27 mouse cellular contexts compared by ENCODE assay signal in genomic region chr9:51487840-51488239, GRCm38 (mm10).
A peak's percentile ranks its signal among the peaks of the same experiment; 100 is the strongest.
DNase-seq lines count a peak whose midpoint lies in the region; ATAC-seq and TF ChIP-seq lines count a peak whose summit lies in the region.
"Had no signal": no experiment of that assay in that cellular context is flagged by ENCODE, and none has a peak within 500 bp of the region (broad histone marks: within the 10 kb centered on the region; RNA-seq: fewer than 3 reads in every experiment).

No protein-coding gene starts in this region.

- ATAC-seq in heart, postnatal 0 days (ENCODE audit: insufficient read depth, low read depth), result no peak
- ATAC-seq in lung, postnatal 0 days, result no peak
- ATAC-seq: activated CD4-positive, CD25-positive, alpha-beta regulatory T cell, adult 4 months; forebrain, embryonic 16.5 days; midbrain, embryonic 16.5 days had no signal

- DNase-seq in heart, postnatal 0 days (ENCODE audit: low spot score), result peak; percentile 6
- no peak for DNase-seq in heart, embryonic 10.5 days (ENCODE audit: low spot score)
- DNase-seq in lung, postnatal 10 days, result peak; percentile 9
- DNase-seq in lung, postnatal 0 days (ENCODE audit: low spot score), result no peak
- DNase-seq in Muller cell, postnatal 12 days (ENCODE audit: inconsistent ontology term), result peak; percentile 65
- peak; percentile 12 for DNase-seq in lung, postnatal 25 days (ENCODE audit: low spot score)
- DNase-seq in natural killer cell, adult 2 months (ENCODE audit: low spot score in 2 of 2), result no peak
- DNase-seq: adrenal gland, postnatal 10 days; B cell, adult 2 months; cerebellum, adult 2 months; gastrocnemius, postnatal 14 days; kidney, adult 18-20 months; layer of hippocampus, adult 9-11 months; liver had no signal

- H3K4me1 ChIP-seq in heart, postnatal 0 days (ENCODE audit: control insufficient read depth, insufficient read depth), result peaks cover 8% of the 10 kb centered on the region; the same call in 1 of the 2 replicates
- H3K4me1 ChIP-seq in heart, embryonic 10.5 days, result no peaks in the 10 kb centered on the region
- H3K4me1 ChIP-seq in lung, postnatal 0 days (ENCODE audit: insufficient read depth, low read depth, low read length), result no peaks in the 10 kb centered on the region
- H3K4me1 ChIP-seq: hindbrain, embryonic 12.5 days; liver, embryonic 15.5 days; midbrain, embryonic 10.5 days had no signal

- no peaks in the 10 kb centered on the region for H3K27me3 ChIP-seq in heart, postnatal 0 days (ENCODE audit: control insufficient read depth, insufficient read depth, low read length)
- no peaks in the 10 kb centered on the region for H3K27me3 ChIP-seq in heart, embryonic 10.5 days (ENCODE audit: insufficient read depth, poor library complexity, severe bottlenecking)
- no peaks in the 10 kb centered on the region for H3K27me3 ChIP-seq in lung, postnatal 0 days (replicated peaks; ENCODE audit: insufficient read depth, low read length)
- H3K27me3 ChIP-seq: CH12.LX; hindbrain, embryonic 12.5 days; liver, embryonic 15.5 days had no signal

- H3K27ac ChIP-seq in heart, postnatal 0 days (ENCODE audit: low read depth), result no peak overlapping the region
- H3K27ac ChIP-seq in heart, embryonic 10.5 days, result no peak overlapping the region
- H3K27ac ChIP-seq in lung, postnatal 0 days (ENCODE audit: low read length), result no peak overlapping the region
- H3K27ac ChIP-seq: heart, adult 2 months; hindbrain, embryonic 12.5 days; kidney, postnatal 0 days; left cerebral cortex, adult 2 months; liver, embryonic 15.5 days; macrophage; midbrain, embryonic 10.5 days had no signal

- H3K4me3 ChIP-seq in heart, postnatal 0 days (ENCODE audit: low read depth, low read length), result no peak overlapping the region
- no peak overlapping the region for H3K4me3 ChIP-seq in heart, embryonic 10.5 days
- no peak overlapping the region for H3K4me3 ChIP-seq in lung, postnatal 0 days (ENCODE audit: low read depth, low read length)
- H3K4me3 ChIP-seq: heart, adult 2 months; hindbrain, embryonic 12.5 days; left cerebral cortex, adult 2 months; liver, embryonic 15.5 days; midbrain, embryonic 10.5 days; myocyte had no signal

- TF ChIP-seq CTCF in heart, postnatal 0 days (IDR thresholded peaks at IDR 0.05; ENCODE audit: low read depth), result no peak
- TF ChIP-seq CTCF in lung, postnatal 0 days (IDR thresholded peaks at IDR 0.05), result no peak

- no peaks in the 10 kb centered on the region for H3K9me3 ChIP-seq in heart, postnatal 0 days (replicated peaks; ENCODE audit: control insufficient read depth, low read length)
- H3K9me3 ChIP-seq in heart, embryonic 10.5 days, result no peaks in the 10 kb centered on the region
- no peaks in the 10 kb centered on the region for H3K9me3 ChIP-seq in lung, postnatal 0 days (ENCODE audit: low read length)
- H3K9me3 ChIP-seq: G1E; hindbrain, embryonic 12.5 days; liver, embryonic 15.5 days; midbrain, embryonic 10.5 days had no signal

- H3K36me3 ChIP-seq in heart, postnatal 0 days (replicated peaks; ENCODE audit: control insufficient read depth, insufficient read depth, low read length), result no peaks in the 10 kb centered on the region
- H3K36me3 ChIP-seq in heart, embryonic 10.5 days, result no peaks in the 10 kb centered on the region
- no peaks in the 10 kb centered on the region for H3K36me3 ChIP-seq in lung, postnatal 0 days (ENCODE audit: insufficient read depth, low read length)
- H3K36me3 ChIP-seq: G1E; hindbrain, embryonic 12.5 days; liver, embryonic 15.5 days; midbrain, embryonic 10.5 days had no signal

- H3K4me2 ChIP-seq in heart, postnatal 0 days (ENCODE audit: low read depth, low read length), result no peak overlapping the region
- no peak overlapping the region for H3K4me2 ChIP-seq in lung, postnatal 0 days (replicated peaks; ENCODE audit: low read depth, low read length)
- H3K4me2 ChIP-seq: hindbrain, embryonic 12.5 days; liver, embryonic 15.5 days had no signal

- H3K9ac ChIP-seq in heart, postnatal 0 days (replicated peaks; ENCODE audit: low read depth, low read length), result no peak overlapping the region
- no peak overlapping the region for H3K9ac ChIP-seq in lung, postnatal 0 days (replicated peaks; ENCODE audit: low read depth)
- H3K9ac ChIP-seq: hindbrain, embryonic 12.5 days; liver, embryonic 15.5 days had no signal

- WGBS in heart, postnatal 0 days, result 42% methylated on average over 3 of the region's 3 CpGs
- WGBS in heart, embryonic 10.5 days, result 66% methylated on average over 3 of the region's 3 CpGs
- 30% methylated on average over 3 of the region's 3 CpGs for WGBS in lung, postnatal 0 days

- TF ChIP-seq EP300 in heart, postnatal 0 days (IDR thresholded peaks at IDR 0.05; ENCODE audit: low read depth), result no peak
- TF ChIP-seq EP300 in lung, postnatal 0 days (IDR thresholded peaks at IDR 0.05), result no peak

Comparison
In these comparisons a context has a peak if more than half of its experiments do, and no peak if none do; other contexts are left out.
1. DNase-seq: peak in heart, postnatal 0 days (single experiment), lung, postnatal 10 days (single experiment), Muller cell, postnatal 12 days (single experiment) and lung, postnatal 25 days (single experiment); none in heart, embryonic 10.5 days (single experiment), lung, postnatal 0 days (single experiment) and natural killer cell, adult 2 months (0 of 2).